Mouse (Mus musculus) heart, postnatal 0 days (tissue): ENCODE data around the gene Tmem136. TPM values are rescaled to one million over a fixed set of nuclear protein-coding genes. Genes with fewer than 3 reads are reported as not detected.

ENCODE experiments used
- ATAC-seq: fragments of 200-750 bp; cut with Nextera tagmentation; 2 replicates; pipeline ENCODE4 v1.8.0; 2017; ENCODE audit warnings: low read depth, moderate number of reproducible peaks, moderate library complexity; ENCODE audit not compliant: insufficient read depth
- DNase-seq: peaks from one replicate; pipeline ENCODE4 v3.0.0-alpha.2; 2016; ENCODE audit warnings: low spot score
- H3K27ac ChIP-seq: fragments of 300-500 bp; sonication (generic); 2 replicates; pipeline ENCODE4 v1.5.1; 2014; ENCODE audit warnings: low read depth, mild to moderate bottlenecking
- H3K27me3 ChIP-seq: fragments of 300-500 bp; sonication (generic); 2 replicates; pipeline ENCODE4 v1.6.1; 2014; ENCODE audit warnings: low read length, mixed read lengths; ENCODE audit not compliant: control insufficient read depth, insufficient read depth
- H3K36me3 ChIP-seq: fragments of 300-500 bp; sonication (generic); replicated peaks from 2 replicates; pipeline ENCODE4 v1.6.1; 2014; ENCODE audit warnings: low read length, mixed read lengths; ENCODE audit not compliant: control insufficient read depth, insufficient read depth
- H3K4me1 ChIP-seq: fragments of 300-500 bp; sonication (generic); 2 replicates; pipeline ENCODE4 v1.6.1; 2014; ENCODE audit warnings: antibody characterized with exemption; ENCODE audit not compliant: control insufficient read depth, insufficient read depth
- H3K4me2 ChIP-seq: fragments of 300-500 bp; sonication (generic); 2 replicates; pipeline ENCODE4 v1.6.1; 2014; ENCODE audit warnings: low read depth, mild to moderate bottlenecking, low read length, moderate library complexity
- H3K4me3 ChIP-seq: fragments of 300-500 bp; sonication (generic); 2 replicates; pipeline ENCODE4 v1.5.1; 2014; ENCODE audit warnings: low read depth, low read length
- H3K9ac ChIP-seq: fragments of 300-500 bp; sonication (generic); replicated peaks from 2 replicates; pipeline ENCODE4 v1.6.1; 2014; ENCODE audit warnings: low read depth, low read length, mixed read lengths
- H3K9me3 ChIP-seq: fragments of 300-500 bp; sonication (generic); replicated peaks from 2 replicates; pipeline ENCODE4 v1.6.1; 2016; ENCODE audit warnings: low read length; ENCODE audit not compliant: control insufficient read depth
- CTCF ChIP-seq: IDR thresholded peaks from 2 replicates; pipeline ENCODE4 v1.5.1; 2016; ENCODE audit warnings: antibody characterized with exemption, control low read depth, low read depth
- EP300 ChIP-seq: IDR thresholded peaks from 2 replicates; pipeline ENCODE4 v1.6.1; 2016; ENCODE audit warnings: antibody characterized with exemption, low read depth
- WGBS: fragments of 180-500 bp; shearing (Covaris S2); extraction: QIAGEN DNeasy Blood & Tissue Kit; methylation state at CpG from one replicate; pipeline ENCODE4 v1.1.7; 2014; 5-methylcytosine and 5-hydroxymethylcytosine counted together
- polyA plus RNA-seq: library from polyadenylated mRNA; unstranded; fragments of >200 nt; fragmentation: Nextera tagmentation; extraction: Ambion mirVana; gene quantifications from 2 replicates; pipeline ENCODE4 v1.2.1, GENCODE M21; 2015
- total RNA-seq: library from RNA; depleted of rRNA; stranded (reverse); fragments of >200 nt; gene quantifications from 2 replicates; pipeline ENCODE4 v1.2.3, GENCODE M21; 2014; ENCODE audit warnings: low replicate concordance

Gene Tmem136
- total and polyA plus RNA-seq, 2 experiments from 2014 or later, result 5.5 to 8.0 TPM

GRCm38 (mm10) chr9:43098922-43099321 lies 17.4 kb downstream of the Tmem136 start:
- DNase-seq (peak; percentile 30), ATAC-seq (no peak; the same call in 1 of the 2 replicates)
- peaks cover 39% of the 10 kb centered on the region for H3K4me1 ChIP-seq
- H3K27me3 ChIP-seq, result no peaks in the 10 kb centered on the region
- no peak overlapping the region for H3K9ac ChIP-seq
- H3K36me3 ChIP-seq, result no peaks in the 10 kb centered on the region
- 24% methylated on average over 4 of the region's 4 CpGs for WGBS
- H3K4me2 ChIP-seq, result no peak overlapping the region
- no peaks in the 10 kb centered on the region for H3K9me3 ChIP-seq
- no peak overlapping the region for H3K4me3 ChIP-seq
- H3K27ac ChIP-seq, result no peak overlapping the region
- TF ChIP-seq CTCF, result no peak
- TF ChIP-seq EP300, result no peak

GRCm38 (mm10) chr9:43097801-43098557 lies 18.4 kb downstream of the Tmem136 start:
- no peak overlapping the region for H3K27ac ChIP-seq

GRCm38 (mm10) chr9:43096337-43096736 lies 20.0 kb downstream of the Tmem136 start:
- Histone ChIP-seq H3K27me3 (no peaks in the 10 kb centered on the region), H3K36me3 (no peaks in the 10 kb centered on the region), H3K4me1 (peaks cover 24% of the 10 kb centered on the region), H3K27ac (no peak overlapping the region), H3K4me2 (no peak overlapping the region), H3K9me3 (no peaks in the 10 kb centered on the region), H3K9ac (no peak overlapping the region), H3K4me3 (no peak overlapping the region)
- TF ChIP-seq CTCF (no peak), EP300 (no peak)
- ATAC-seq, result no peak
- DNase-seq, result no peak

More at GRCm38 (mm10) chr9:43097801-43098557, 18.4 kb downstream of the Tmem136 start:
- H3K4me1 ChIP-seq, result peaks cover 35% of the 10 kb centered on the region
- TF ChIP-seq CTCF, result no peak
- TF ChIP-seq EP300, result no peak
- no peak overlapping the region for H3K4me3 ChIP-seq
- H3K9me3 ChIP-seq, result no peaks in the 10 kb centered on the region
- no peak overlapping the region for H3K9ac ChIP-seq
- H3K27me3 ChIP-seq, result no peaks in the 10 kb centered on the region
- DNase-seq (no peak), ATAC-seq (no peak)
- H3K36me3 ChIP-seq, result no peaks in the 10 kb centered on the region
- no peak overlapping the region for H3K4me2 ChIP-seq
- 82% methylated on average over 3 of the region's 3 CpGs for WGBS

GRCm38 (mm10) chr9:43094828-43095227 lies 21.5 kb downstream of the Tmem136 start:
- Histone ChIP-seq H3K36me3 (no peaks in the 10 kb centered on the region), H3K4me3 (no peak overlapping the region), H3K27me3 (no peaks in the 10 kb centered on the region), H3K27ac (no peak overlapping the region), H3K9me3 (no peaks in the 10 kb centered on the region), H3K9ac (no peak overlapping the region), H3K4me2 (no peak overlapping the region), H3K4me1 (peaks cover 26% of the 10 kb centered on the region)
- TF ChIP-seq EP300, result no peak
- TF ChIP-seq CTCF, result no peak
- DNase-seq (no peak), ATAC-seq (no peak)
- WGBS, result 69% methylated on average over 4 of the region's 4 CpGs

DNA sequence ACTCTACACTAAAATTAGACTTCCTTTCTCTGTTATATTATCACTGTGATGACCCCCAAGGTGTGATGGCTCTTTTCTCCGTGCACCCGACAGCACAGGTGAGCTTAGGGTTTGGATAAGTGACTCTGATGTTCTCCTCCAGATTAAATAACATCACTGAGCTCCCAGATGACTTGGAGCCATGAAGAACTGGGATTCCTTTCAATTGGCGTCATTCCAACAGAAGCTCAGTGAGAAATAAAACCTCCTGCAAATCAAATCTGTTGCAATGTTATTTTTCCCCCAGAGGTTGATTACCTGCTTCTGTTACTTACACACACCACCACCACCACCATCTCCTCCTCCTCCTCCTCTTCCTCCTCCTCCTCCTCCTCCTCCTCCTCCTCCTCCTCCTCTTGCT lies 22.6 kb downstream of the Tmem136 start:
- Histone ChIP-seq H3K4me3 (no peak overlapping the region), H3K4me1 (peaks cover 24% of the 10 kb centered on the region), H3K9ac (no peak overlapping the region), H3K36me3 (no peaks in the 10 kb centered on the region), H3K4me2 (no peak overlapping the region), H3K9me3 (no peaks in the 10 kb centered on the region), H3K27ac (no peak overlapping the region), H3K27me3 (no peaks in the 10 kb centered on the region)
- WGBS, result 34% methylated on average over 3 of the region's 3 CpGs
- DNase-seq (peak; percentile 26), ATAC-seq (no peak)
- TF ChIP-seq CTCF (no peak), EP300 (no peak)

GRCm38 (mm10) chr9:43085686-43086285 lies 30.6 kb downstream of the Tmem136 start:
- H3K4me1 ChIP-seq, result peaks cover 33% of the 10 kb centered on the region
- H3K27me3 ChIP-seq, result no peaks in the 10 kb centered on the region
- WGBS, result 47% methylated on average over 1 of the region's 1 CpGs
- H3K4me3 ChIP-seq, result no peak overlapping the region
- ATAC-seq, result no peak
- DNase-seq, result no peak
- no peak overlapping the region for H3K4me2 ChIP-seq
- H3K9me3 ChIP-seq, result no peaks in the 10 kb centered on the region
- H3K36me3 ChIP-seq, result no peaks in the 10 kb centered on the region
- no peak overlapping the region for H3K9ac ChIP-seq
- TF ChIP-seq CTCF, result no peak
- no peak for TF ChIP-seq EP300
- no peak overlapping the region for H3K27ac ChIP-seq
